Mouse (Mus musculus): Measurements from ENCODE around the gene Zfp988. TPM values are rescaled to one million over a fixed set of nuclear protein-coding genes. Genes with fewer than 3 reads are reported as not detected.
"Not testable (repeated sequence)": the region's sequence is repeated elsewhere in the genome, so short reads cannot be mapped to it uniquely, and the experiment has no call there.

Zfp988 gene
- polyA plus RNA-seq, 1 experiment from 2014 or later = not detected

GRCm38 (mm10) chr4:147349687-147350415 is 44.4 kb downstream of the Zfp988 start:
- H3K36me3 ChIP-seq (ENCODE audit: control insufficient read depth, insufficient read depth); H3K4me1 ChIP-seq (replicated peaks; ENCODE audit: control insufficient read depth, insufficient read depth, low read length); ATAC-seq; H3K4me3 ChIP-seq (replicated peaks; ENCODE audit: low read length); H3K4me2 ChIP-seq (ENCODE audit: low read length); H3K9ac ChIP-seq (replicated peaks; ENCODE audit: low read depth, low read length); H3K27ac ChIP-seq (ENCODE audit: low read length); H3K27me3 ChIP-seq (replicated peaks; ENCODE audit: control insufficient read depth, insufficient read depth, low read length): not testable (repeated sequence)
- 86% methylated on average over 9 of the region's 9 CpGs for WGBS
- H3K9me3 ChIP-seq (ENCODE audit: control insufficient read depth, low read length) = peaks cover 38% of the 10 kb centered on the region

- not testable (repeated sequence) for H3K9ac ChIP-seq (replicated peaks; ENCODE audit: low read depth, low read length); H3K4me3 ChIP-seq (replicated peaks; ENCODE audit: low read length); H3K27me3 ChIP-seq (replicated peaks; ENCODE audit: control insufficient read depth, insufficient read depth, low read length); H3K4me2 ChIP-seq (ENCODE audit: low read length); H3K4me1 ChIP-seq (replicated peaks; ENCODE audit: control insufficient read depth, insufficient read depth, low read length); H3K27ac ChIP-seq (ENCODE audit: low read length); ATAC-seq; H3K36me3 ChIP-seq (ENCODE audit: control insufficient read depth, insufficient read depth)
- peaks cover 38% of the 10 kb centered on the region for H3K9me3 ChIP-seq (ENCODE audit: control insufficient read depth, low read length)
- WGBS = 91% methylated on average over 2 of the region's 2 CpGs
Observed at GRCm38 (mm10) chr4:147350541-147350940, 45.1 kb downstream of the Zfp988 start.

- not testable (repeated sequence) for H3K27me3 ChIP-seq (replicated peaks; ENCODE audit: control insufficient read depth, insufficient read depth, low read length); H3K4me3 ChIP-seq (replicated peaks; ENCODE audit: low read length); H3K9ac ChIP-seq (replicated peaks; ENCODE audit: low read depth, low read length); H3K27ac ChIP-seq (ENCODE audit: low read length); ATAC-seq; H3K4me1 ChIP-seq (replicated peaks; ENCODE audit: control insufficient read depth, insufficient read depth, low read length); H3K4me2 ChIP-seq (ENCODE audit: low read length); H3K36me3 ChIP-seq (ENCODE audit: control insufficient read depth, insufficient read depth)
- 86% methylated on average over 9 of the region's 13 CpGs for WGBS
- peaks cover 36% of the 10 kb centered on the region for H3K9me3 ChIP-seq (ENCODE audit: control insufficient read depth, low read length)
Observed at GRCm38 (mm10) chr4:147351376-147351980, 46.0 kb downstream of the Zfp988 start.

GRCm38 (mm10) chr4:147353626-147354025 is 48.2 kb downstream of the Zfp988 start:
- not testable (repeated sequence) for H3K4me1 ChIP-seq (replicated peaks; ENCODE audit: control insufficient read depth, insufficient read depth, low read length); H3K4me2 ChIP-seq (ENCODE audit: low read length); H3K9ac ChIP-seq (replicated peaks; ENCODE audit: low read depth, low read length); H3K27ac ChIP-seq (ENCODE audit: low read length); H3K4me3 ChIP-seq (replicated peaks; ENCODE audit: low read length); H3K36me3 ChIP-seq (ENCODE audit: control insufficient read depth, insufficient read depth); H3K27me3 ChIP-seq (replicated peaks; ENCODE audit: control insufficient read depth, insufficient read depth, low read length); ATAC-seq
- H3K9me3 ChIP-seq (ENCODE audit: control insufficient read depth, low read length) = peaks cover 25% of the 10 kb centered on the region
- 82% methylated on average over 4 of the region's 4 CpGs for WGBS

DNA sequence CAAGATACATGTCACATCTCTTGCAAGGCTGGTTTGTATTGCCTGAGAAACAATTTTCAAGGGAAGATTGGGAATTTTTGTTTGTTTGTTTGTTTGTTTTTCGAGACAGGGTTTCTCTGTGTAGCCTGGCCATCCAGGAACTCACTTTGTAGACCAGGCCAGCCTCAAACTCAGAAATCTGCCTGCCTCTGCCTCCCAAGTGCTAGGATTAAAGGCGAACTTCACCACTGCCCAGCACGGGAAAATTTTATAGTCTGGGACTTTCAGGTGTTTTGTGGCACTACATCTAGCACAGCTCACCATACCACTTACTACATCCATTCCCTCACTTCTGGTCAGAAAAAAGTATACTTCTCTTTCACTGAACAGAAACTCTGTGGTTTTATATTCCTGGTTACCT is 50.6 kb downstream of the Zfp988 start:
- not testable (repeated sequence) for H3K9me3 ChIP-seq (ENCODE audit: control insufficient read depth, low read length); H3K36me3 ChIP-seq (ENCODE audit: control insufficient read depth, insufficient read depth); H3K27me3 ChIP-seq (replicated peaks; ENCODE audit: control insufficient read depth, insufficient read depth, low read length); H3K9ac ChIP-seq (replicated peaks; ENCODE audit: low read depth, low read length); ATAC-seq; H3K4me2 ChIP-seq (ENCODE audit: low read length); H3K4me1 ChIP-seq (replicated peaks; ENCODE audit: control insufficient read depth, insufficient read depth, low read length); H3K4me3 ChIP-seq (replicated peaks; ENCODE audit: low read length); H3K27ac ChIP-seq (ENCODE audit: low read length)
- no CpG with 5 or more reads among the region's 3 CpGs for WGBS

DNA sequence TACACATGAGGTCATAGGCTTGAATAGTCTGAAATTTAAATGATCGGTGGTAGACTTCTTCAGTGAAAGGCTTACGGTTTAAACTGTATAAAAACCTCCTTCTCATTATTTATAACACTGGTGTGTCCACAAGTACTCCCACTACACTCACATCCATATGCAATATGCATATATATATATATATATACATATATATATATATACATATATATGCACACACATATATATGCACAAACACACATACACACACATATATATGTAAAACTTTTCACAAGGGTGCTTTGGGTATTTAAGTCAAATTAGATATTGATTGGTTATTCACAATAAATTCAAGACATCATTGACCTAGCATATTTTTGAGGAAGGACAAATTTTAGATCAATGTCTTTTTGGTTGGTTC is 51.7 kb downstream of the Zfp988 start:
- not testable (repeated sequence) for H3K4me3 ChIP-seq (replicated peaks; ENCODE audit: low read length); H3K4me1 ChIP-seq (replicated peaks; ENCODE audit: control insufficient read depth, insufficient read depth, low read length); H3K9ac ChIP-seq (replicated peaks; ENCODE audit: low read depth, low read length); H3K9me3 ChIP-seq (ENCODE audit: control insufficient read depth, low read length); H3K27ac ChIP-seq (ENCODE audit: low read length); ATAC-seq; H3K4me2 ChIP-seq (ENCODE audit: low read length); H3K27me3 ChIP-seq (replicated peaks; ENCODE audit: control insufficient read depth, insufficient read depth, low read length); H3K36me3 ChIP-seq (ENCODE audit: control insufficient read depth, insufficient read depth)
- WGBS = no CpG with 5 or more reads among the region's 2 CpGs

DNA sequence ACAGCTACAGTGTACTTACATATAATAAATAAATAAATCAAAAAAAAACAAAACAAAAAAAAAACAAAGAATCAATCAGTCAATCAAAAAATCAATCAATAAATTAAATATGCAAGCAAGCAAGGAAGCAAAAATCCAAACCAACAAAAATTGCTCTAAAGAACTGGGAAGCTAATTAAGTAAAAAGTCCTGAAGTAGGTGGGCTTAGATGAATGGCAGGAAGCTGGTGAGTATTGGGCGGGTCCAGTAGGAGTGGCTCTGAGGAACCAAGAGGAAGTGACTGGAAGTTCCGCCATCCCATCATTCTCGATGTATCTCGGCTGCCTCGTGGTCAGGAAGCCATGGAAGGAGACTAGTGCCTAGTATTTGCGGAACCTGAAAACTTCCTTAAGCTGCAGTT is 55.5 kb downstream of the Zfp988 start, which contains the start of gene Zfp978:
Gene Zfp978, plus strand, starts transcription at position 301 of the 400 bp plus-strand sequence.
- not testable (repeated sequence) for H3K4me3 ChIP-seq (replicated peaks; ENCODE audit: low read length); H3K36me3 ChIP-seq (ENCODE audit: control insufficient read depth, insufficient read depth); H3K27ac ChIP-seq (ENCODE audit: low read length); H3K4me2 ChIP-seq (ENCODE audit: low read length); H3K9me3 ChIP-seq (ENCODE audit: control insufficient read depth, low read length); H3K27me3 ChIP-seq (replicated peaks; ENCODE audit: control insufficient read depth, insufficient read depth, low read length); H3K4me1 ChIP-seq (replicated peaks; ENCODE audit: control insufficient read depth, insufficient read depth, low read length); H3K9ac ChIP-seq (replicated peaks; ENCODE audit: low read depth, low read length); ATAC-seq
- no CpG with 5 or more reads among the region's 6 CpGs for WGBS

DNA sequence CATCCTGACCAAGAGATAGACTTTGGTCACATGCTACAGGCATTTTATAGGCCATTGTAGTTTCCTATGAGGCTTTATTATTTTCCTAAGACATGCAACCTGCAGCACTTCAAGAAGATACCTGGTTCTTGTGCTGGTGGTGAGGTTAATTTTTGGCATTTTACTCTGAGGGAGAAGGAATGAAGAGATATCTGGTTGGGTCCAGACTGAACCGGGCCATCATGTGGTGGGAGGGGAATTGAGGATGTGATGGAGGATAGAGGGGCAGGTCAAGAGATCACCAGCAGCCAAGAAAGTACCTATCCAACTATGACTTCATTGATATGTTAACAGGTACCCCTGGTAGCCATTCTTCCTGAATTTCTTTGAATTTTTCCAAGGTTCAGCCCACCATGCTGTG is 56.4 kb downstream of the Zfp988 start:
- not testable (repeated sequence) for H3K4me1 ChIP-seq (replicated peaks; ENCODE audit: control insufficient read depth, insufficient read depth, low read length); H3K27me3 ChIP-seq (replicated peaks; ENCODE audit: control insufficient read depth, insufficient read depth, low read length); ATAC-seq; H3K9me3 ChIP-seq (ENCODE audit: control insufficient read depth, low read length); H3K36me3 ChIP-seq (ENCODE audit: control insufficient read depth, insufficient read depth); H3K9ac ChIP-seq (replicated peaks; ENCODE audit: low read depth, low read length); H3K27ac ChIP-seq (ENCODE audit: low read length); H3K4me3 ChIP-seq (replicated peaks; ENCODE audit: low read length); H3K4me2 ChIP-seq (ENCODE audit: low read length)
- WGBS = no CpG with 5 or more reads among the region's 1 CpGs

DNA sequence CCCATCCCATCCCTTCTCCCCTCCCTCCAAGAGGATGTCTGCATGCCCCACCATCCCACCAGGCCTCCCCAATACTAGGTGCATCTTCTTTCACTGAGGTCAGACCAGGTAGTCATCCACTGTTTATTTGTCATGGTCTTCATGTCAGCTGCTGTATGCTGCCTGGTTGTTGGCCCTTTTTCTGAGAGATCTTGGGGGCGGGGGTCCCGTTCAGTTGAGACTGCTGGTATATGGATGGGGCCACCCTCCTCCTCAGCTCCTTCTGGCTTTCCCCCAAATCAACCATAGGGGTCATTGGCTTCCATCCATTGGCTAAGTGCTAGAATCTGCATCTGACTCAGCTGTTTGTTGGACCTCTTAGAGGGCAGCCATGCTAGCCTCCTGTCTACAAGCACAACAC is 64.1 kb downstream of the Zfp988 start:
- not testable (repeated sequence) for H3K9me3 ChIP-seq (ENCODE audit: control insufficient read depth, low read length); H3K9ac ChIP-seq (replicated peaks; ENCODE audit: low read depth, low read length); ATAC-seq; H3K27me3 ChIP-seq (replicated peaks; ENCODE audit: control insufficient read depth, insufficient read depth, low read length); H3K4me2 ChIP-seq (ENCODE audit: low read length); H3K36me3 ChIP-seq (ENCODE audit: control insufficient read depth, insufficient read depth); H3K27ac ChIP-seq (ENCODE audit: low read length); H3K4me3 ChIP-seq (replicated peaks; ENCODE audit: low read length); H3K4me1 ChIP-seq (replicated peaks; ENCODE audit: control insufficient read depth, insufficient read depth, low read length)
- WGBS = no CpG with 5 or more reads among the region's 2 CpGs
